Mouse (Mus musculus) T-helper 1 cell (primary cell): ENCODE measurements at regions not wholly inside any gene's neighbourhood (a gene's known extent, or its start where the extent isn't known, plus 50 kb on each side); places are given as distances from the start of the nearest gene placed in this dataset.

Experiments used
- in situ Hi-C: fragments of 300-600 bp; cut with MboI, MseI; formaldehyde crosslinking; loops from one replicate; pipeline ENCODE4 v1.15.1; 2025; ENCODE audit warnings: high pct_unique_total_duplicates

DNA sequence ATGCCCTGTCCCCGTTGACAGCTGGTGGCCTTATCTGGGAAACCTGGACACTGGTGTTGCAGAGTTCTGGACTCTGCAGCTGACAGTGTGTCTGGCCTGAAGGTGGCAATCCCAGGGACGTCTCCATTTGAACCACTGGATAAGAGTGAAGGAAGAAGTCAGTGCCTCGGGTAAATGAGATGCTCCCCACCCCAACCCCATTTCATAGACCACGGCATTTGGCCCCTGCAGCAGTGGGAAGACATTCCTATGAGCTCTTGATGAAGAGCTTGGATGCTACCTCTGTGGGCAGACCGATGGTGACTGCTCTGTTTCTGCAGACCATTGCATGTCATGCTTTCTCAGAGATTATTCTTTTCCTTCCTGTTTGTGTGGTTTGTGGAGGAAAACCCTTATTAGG lies 191.9 kb downstream of the Gm5114 start:
- in situ Hi-C loops = loop anchor here (10.0 kb wide), 1 partner anchor 346 kb away; no protein-coding TSS in a partner anchor

GRCm38 (mm10) chr7:39204946-39205345 lies 208.0 kb downstream of the Gm5114 start:
- in situ Hi-C loops = loop anchor here (10.0 kb wide), 1 partner anchor 220 kb away; no protein-coding TSS in a partner anchor
